Mouse (Mus musculus) E14TG2a.4 (cell line): ENCODE measurements around the gene Gm21887.

ENCODE experiments used
- H3K27me3 ChIP-seq: 2 replicates; pipeline ENCODE4 v1.6.1; 2014; ENCODE audit warnings: low read length, control low read depth; ENCODE audit not compliant: insufficient read depth
- H3K36me3 ChIP-seq: 2 replicates; pipeline ENCODE4 v1.6.1; 2014; ENCODE audit warnings: low read length, control low read depth; ENCODE audit not compliant: insufficient read depth
- H3K4me1 ChIP-seq: replicated peaks from 2 replicates; pipeline ENCODE4 v1.6.1; 2014; ENCODE audit warnings: low read depth, low read length, control low read depth
- H3K4me3 ChIP-seq: replicated peaks from 2 replicates; pipeline ENCODE4 v1.5.1; 2014; ENCODE audit warnings: mild to moderate bottlenecking, low read length
- H3K9me3 ChIP-seq: 2 replicates; pipeline ENCODE4 v1.6.1; 2014; ENCODE audit warnings: low read length, control low read depth

Gm21887 gene

GRCm38 (mm10) chrX:169987368-169987837 is 22.1 kb upstream of the Gm21887 start:
- Histone ChIP-seq H3K4me1 (peaks cover 50% of the 10 kb centered on the region), H3K4me3 (peak overlapping the region; percentile 14), H3K27me3 (peaks cover 21% of the 10 kb centered on the region), H3K9me3 (peaks cover 92% of the 10 kb centered on the region), H3K36me3 (peaks cover 87% of the 10 kb centered on the region)

DNA sequence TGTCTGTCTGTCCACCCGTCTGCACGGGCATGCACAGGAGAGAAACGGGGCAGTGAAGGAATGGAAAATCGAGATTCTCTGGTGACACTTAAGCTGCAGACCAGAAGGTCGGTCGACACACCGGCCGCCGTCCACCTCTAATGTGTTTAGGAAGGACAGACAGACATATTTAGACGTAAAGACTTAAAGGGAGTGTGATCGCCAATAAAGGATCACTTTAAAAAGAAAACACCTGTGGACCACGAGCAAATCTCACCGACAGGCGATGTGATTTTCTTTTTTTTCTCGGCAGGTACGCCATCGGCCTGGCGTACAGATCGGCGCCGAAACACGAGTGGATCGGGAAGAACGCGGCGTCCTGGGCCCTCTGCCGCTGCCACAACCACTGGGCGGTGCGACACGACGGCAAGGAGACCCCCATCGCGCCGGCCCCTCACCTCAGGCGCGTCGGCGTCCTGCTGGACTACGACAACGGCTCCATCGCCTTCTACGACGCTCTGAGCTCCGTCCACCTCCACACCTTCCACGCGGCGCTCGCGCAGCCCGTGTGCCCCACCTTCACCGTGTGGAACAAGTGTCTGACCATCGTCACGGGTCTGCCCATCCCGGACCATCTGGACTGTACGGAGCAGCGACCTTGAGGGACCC is 20.8 kb upstream of the Gm21887 start:
- H3K9me3 ChIP-seq = peaks cover 96% of the 10 kb centered on the region
- peak overlapping the region; percentile 53 for H3K4me3 ChIP-seq
- H3K27me3 ChIP-seq = peaks cover 34% of the 10 kb centered on the region
- peaks cover 90% of the 10 kb centered on the region for H3K36me3 ChIP-seq
- H3K4me1 ChIP-seq = peaks cover 59% of the 10 kb centered on the region

GRCm38 (mm10) chrX:169989219-169989595 is 20.3 kb upstream of the Gm21887 start:
- H3K9me3 ChIP-seq = peaks cover 96% of the 10 kb centered on the region
- peak overlapping the region; percentile 53 for H3K4me3 ChIP-seq
- peaks cover 88% of the 10 kb centered on the region for H3K36me3 ChIP-seq
- H3K4me1 ChIP-seq = peaks cover 63% of the 10 kb centered on the region
- H3K27me3 ChIP-seq = peaks cover 39% of the 10 kb centered on the region

- peak overlapping the region; percentile 53 for H3K4me3 ChIP-seq
Observed at GRCm38 (mm10) chrX:169989691-169990631, 19.5 kb upstream of the Gm21887 start.

DNA sequence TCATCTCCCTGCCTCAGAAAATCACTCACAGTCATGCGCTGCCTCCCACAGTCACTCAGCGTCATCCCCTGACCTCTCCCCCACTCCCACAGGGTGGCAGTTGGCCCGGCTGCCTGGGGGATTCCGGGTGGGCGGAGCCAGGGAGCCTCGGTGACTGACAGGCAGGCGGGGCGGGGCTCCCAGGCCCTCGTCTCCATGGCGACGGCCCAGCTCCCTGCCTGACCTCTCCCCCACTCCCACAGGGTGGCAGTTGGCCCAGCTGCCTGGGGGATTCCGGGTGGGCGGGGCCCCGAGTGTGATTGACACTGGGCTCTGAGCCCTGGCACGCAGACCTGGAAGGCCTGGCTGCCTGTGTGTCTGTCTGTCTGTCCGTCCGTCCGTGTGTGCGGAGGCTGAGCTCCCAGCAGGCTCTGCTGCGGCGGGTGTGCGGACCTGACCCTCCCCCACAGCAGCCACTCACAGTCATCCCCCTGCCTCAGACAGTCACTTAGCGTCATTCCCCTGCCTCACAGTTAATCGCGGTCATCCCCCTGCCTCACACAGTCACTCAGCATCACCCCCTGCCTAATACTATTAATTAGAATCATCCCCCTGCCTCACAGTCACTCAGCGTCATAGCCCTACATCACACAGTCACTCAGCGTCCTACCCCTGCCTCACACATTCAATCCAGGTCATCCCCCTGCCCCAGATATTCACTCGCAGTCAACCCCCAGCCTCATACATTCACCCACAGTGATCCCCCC is 18.2 kb upstream of the Gm21887 start:
- Histone ChIP-seq H3K4me1 (peaks cover 59% of the 10 kb centered on the region), H3K9me3 (peaks cover 95% of the 10 kb centered on the region), H3K4me3 (peak overlapping the region; percentile 71), H3K36me3 (peaks cover 76% of the 10 kb centered on the region), H3K27me3 (peaks cover 60% of the 10 kb centered on the region)

More at GRCm38 (mm10) chrX:169989691-169990631, 19.5 kb upstream of the Gm21887 start:
- peaks cover 96% of the 10 kb centered on the region for H3K9me3 ChIP-seq
- peaks cover 60% of the 10 kb centered on the region for H3K4me1 ChIP-seq
- H3K36me3 ChIP-seq = peaks cover 85% of the 10 kb centered on the region
- H3K27me3 ChIP-seq = peaks cover 47% of the 10 kb centered on the region

DNA sequence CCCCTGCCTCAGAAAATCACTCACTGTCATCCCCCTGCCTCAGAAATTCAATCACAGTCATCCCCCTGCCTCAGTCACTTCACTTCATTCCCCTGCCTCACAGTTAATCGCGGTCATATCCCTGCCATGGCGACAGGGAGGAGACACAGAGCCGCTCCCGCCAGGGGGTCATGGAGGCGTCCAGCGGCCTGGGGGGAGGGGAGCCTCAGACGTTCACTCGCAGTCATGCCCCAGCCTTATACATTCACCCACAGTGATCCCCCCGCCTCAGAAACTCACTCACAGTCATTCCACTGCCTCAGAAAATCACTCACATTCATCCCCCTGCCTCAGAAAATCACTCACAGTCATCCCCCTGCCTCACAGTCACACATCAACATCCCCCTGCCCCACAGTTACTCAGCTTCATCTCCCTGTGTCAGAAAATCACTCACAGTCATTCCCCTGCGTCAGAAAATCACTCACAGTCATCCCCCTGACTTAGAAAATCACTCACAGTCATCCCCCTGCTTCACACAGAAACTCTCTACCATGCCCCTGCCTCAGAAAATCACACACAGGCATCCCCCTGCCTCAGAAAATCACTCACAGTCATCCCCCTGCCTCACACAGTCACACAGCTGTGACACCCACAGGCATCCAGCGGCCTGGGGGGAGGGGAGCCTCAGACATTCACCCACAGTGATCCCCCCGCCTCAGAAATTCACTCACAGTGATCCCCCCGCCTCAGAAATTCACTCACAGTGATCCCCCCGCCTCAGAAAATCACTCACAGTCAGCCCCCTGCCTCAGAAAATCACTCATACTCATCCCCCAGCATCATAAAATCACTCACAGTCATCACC is 17.2 kb upstream of the Gm21887 start:
- H3K36me3 ChIP-seq = peaks cover 66% of the 10 kb centered on the region
- H3K9me3 ChIP-seq = peaks cover 89% of the 10 kb centered on the region
- peaks cover 64% of the 10 kb centered on the region for H3K27me3 ChIP-seq
- H3K4me3 ChIP-seq = peak overlapping the region; percentile 27
- H3K4me1 ChIP-seq = peaks cover 60% of the 10 kb centered on the region

DNA sequence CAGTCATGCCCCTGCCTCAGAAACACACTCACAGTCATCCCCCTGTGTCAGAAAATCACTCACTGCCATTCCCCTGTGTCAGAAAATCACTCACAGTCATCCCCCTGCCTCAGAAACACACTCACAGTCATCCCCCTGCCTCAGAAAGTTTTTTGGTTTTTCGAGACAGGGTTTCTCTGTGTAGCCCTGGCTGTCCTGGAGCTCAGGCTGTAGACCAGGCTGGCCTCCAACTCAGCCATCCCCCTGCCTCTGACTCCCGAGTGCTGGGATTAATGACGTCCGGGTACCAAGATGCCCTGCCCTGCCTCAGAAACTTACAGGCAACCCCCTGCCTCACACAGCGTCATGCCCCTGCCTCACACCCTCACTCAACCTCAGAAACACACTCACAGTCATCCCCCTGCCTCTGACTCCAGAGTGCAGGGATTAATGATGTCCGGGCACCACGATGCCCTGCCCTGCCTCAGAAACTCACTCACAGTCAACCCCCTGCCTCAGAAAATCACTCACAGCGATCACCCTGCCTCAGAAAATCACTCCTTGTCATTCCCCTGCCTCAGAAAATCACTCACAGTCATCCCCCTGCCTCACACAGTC is 16.4 kb upstream of the Gm21887 start:
- H3K9me3 ChIP-seq = peaks cover 84% of the 10 kb centered on the region
- peaks cover 59% of the 10 kb centered on the region for H3K36me3 ChIP-seq
- H3K27me3 ChIP-seq = peaks cover 69% of the 10 kb centered on the region
- H3K4me3 ChIP-seq = peak overlapping the region; percentile 27
- H3K4me1 ChIP-seq = peaks cover 60% of the 10 kb centered on the region

GRCm38 (mm10) chrX:169994011-169994865 is 15.2 kb upstream of the Gm21887 start:
- peaks cover 63% of the 10 kb centered on the region for H3K27me3 ChIP-seq
- peaks cover 79% of the 10 kb centered on the region for H3K9me3 ChIP-seq
- peaks cover 50% of the 10 kb centered on the region for H3K36me3 ChIP-seq
- peaks cover 56% of the 10 kb centered on the region for H3K4me1 ChIP-seq
- H3K4me3 ChIP-seq = peak overlapping the region; percentile 27

DNA sequence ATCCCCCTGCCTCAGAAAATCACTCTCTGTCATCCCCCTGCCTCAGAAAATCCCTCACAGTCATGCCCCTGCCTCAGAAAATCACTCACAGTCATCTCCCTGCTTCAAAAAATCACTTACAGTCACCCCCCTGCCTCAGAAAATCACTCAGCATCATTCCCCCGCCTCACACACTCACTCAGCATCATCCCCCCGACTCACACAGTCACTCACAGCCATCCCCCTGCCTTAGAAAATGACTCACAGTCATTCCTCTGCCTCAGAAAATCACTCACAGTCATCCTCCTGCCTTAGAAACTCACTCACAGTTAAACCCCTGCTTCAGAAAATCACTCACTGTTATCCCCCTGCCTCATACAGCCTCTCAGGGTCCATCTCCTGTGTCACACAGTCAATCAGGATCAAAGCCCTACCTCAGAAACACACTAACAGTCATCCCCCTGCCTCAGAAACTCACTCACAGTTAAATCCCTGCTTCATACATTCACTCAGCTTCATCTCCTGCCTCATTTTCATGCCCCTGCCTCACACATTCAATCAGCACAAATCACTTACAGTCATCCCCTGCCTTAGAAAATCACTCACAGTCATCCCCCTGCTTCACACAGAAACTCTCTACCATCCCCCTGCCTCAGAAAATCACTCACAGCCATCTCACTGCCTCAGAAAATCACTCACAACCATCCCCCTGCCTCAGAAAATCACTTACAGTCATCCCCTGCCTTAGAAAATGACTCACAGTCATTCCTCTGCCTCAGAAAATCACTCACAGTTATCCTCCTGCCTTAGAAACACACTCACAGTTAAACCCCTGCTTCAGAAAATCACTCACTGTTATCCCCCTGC is 14.4 kb upstream of the Gm21887 start:
- H3K4me1 ChIP-seq = peaks cover 53% of the 10 kb centered on the region
- H3K4me3 ChIP-seq = 0 out of 2 replicates have a peak overlapping the region, but pooled peaks have one; percentile 3
- peaks cover 44% of the 10 kb centered on the region for H3K36me3 ChIP-seq
- H3K9me3 ChIP-seq = peaks cover 72% of the 10 kb centered on the region
- H3K27me3 ChIP-seq = peaks cover 60% of the 10 kb centered on the region

- H3K4me1 ChIP-seq = peaks cover 57% of the 10 kb centered on the region
- peak overlapping the region; percentile 5; the same call in 1 of the 2 replicates for H3K4me3 ChIP-seq
- H3K9me3 ChIP-seq = peaks cover 71% of the 10 kb centered on the region
- peaks cover 35% of the 10 kb centered on the region for H3K36me3 ChIP-seq
- H3K27me3 ChIP-seq = peaks cover 60% of the 10 kb centered on the region
Observed at GRCm38 (mm10) chrX:169995909-169996521, 13.4 kb upstream of the Gm21887 start.

GRCm38 (mm10) chrX:169996926-169997325 is 12.5 kb upstream of the Gm21887 start:
- peak overlapping the region; percentile 88 for H3K4me3 ChIP-seq
- H3K4me1 ChIP-seq = peaks cover 52% of the 10 kb centered on the region
- peaks cover 31% of the 10 kb centered on the region for H3K36me3 ChIP-seq
- H3K9me3 ChIP-seq = peaks cover 64% of the 10 kb centered on the region
- H3K27me3 ChIP-seq = peaks cover 58% of the 10 kb centered on the region
